Mouse (Mus musculus): ENCODE measurements around the gene Trub2.

GRCm38 (mm10) chr2:29737209-29737925, 50.9 kb downstream of the Trub2 start:
- TF ChIP-seq POLR2A (IDR thresholded peaks at IDR 0.05; ENCODE audit: extremely low read depth, insufficient read depth, low read length), result no peak
- no peak for TF ChIP-seq CTCF (IDR thresholded peaks at IDR 0.05; ENCODE audit: extremely low read depth, insufficient read depth, low read length)

All from cortical plate, adult 2 months (tissue).